Mouse (Mus musculus) ES-E14 (cell line): ENCODE results near the gene AW011738. TPM values are rescaled to one million over a fixed set of nuclear protein-coding genes. Genes with fewer than 3 reads are reported as not detected.

Experiments
- DNase-seq: peaks from one replicate; pipeline ENCODE4 v3.0.0-alpha.2; 2013; ENCODE audit warnings: low read depth, low spot score
- H3K27ac ChIP-seq: 2 replicates; pipeline ENCODE4 v1.5.1; 2012; ENCODE audit warnings: low read depth, mild to moderate bottlenecking, low read length, moderate library complexity, mixed read lengths; ENCODE audit not compliant: poor library complexity, insufficient read depth, severe bottlenecking
- H3K36me3 ChIP-seq: 2 replicates; pipeline ENCODE4 v1.6.1; 2012; ENCODE audit warnings: mild to moderate bottlenecking, low read length, moderate library complexity, mixed read lengths; ENCODE audit not compliant: control insufficient read depth, poor library complexity, insufficient read depth, severe bottlenecking
- H3K4me1 ChIP-seq, 2 experiments: fragments of 150-350 bp in 1 of 2; sonication (generic) in 1 of 2; 2 replicates each; pipeline ENCODE4 v1.6.1; 2012; ENCODE audit warnings: low read length in 2 of 2, mild to moderate bottlenecking in 1 of 2, mixed read lengths in 1 of 2; ENCODE audit not compliant: control insufficient read depth in 2 of 2, insufficient read depth in 2 of 2, poor library complexity in 1 of 2
- H3K4me3 ChIP-seq, 2 experiments: fragments of 150-350 bp in 1 of 2; sonication (generic) in 1 of 2; 2 replicates each; pipeline ENCODE4 v1.5.1; 2012; ENCODE audit warnings: low read length in 2 of 2, low read depth in 1 of 2, mild to moderate bottlenecking in 1 of 2, mixed read lengths in 1 of 2; ENCODE audit not compliant: insufficient read depth in 1 of 2, poor library complexity in 1 of 2, severe bottlenecking in 1 of 2
- H3K9ac ChIP-seq: 2 replicates; pipeline ENCODE4 v1.6.1; 2012; ENCODE audit warnings: low read depth, mild to moderate bottlenecking, low read length, mixed read lengths; ENCODE audit not compliant: poor library complexity, insufficient read depth, severe bottlenecking
- H3K9me3 ChIP-seq: fragments of 150-350 bp; sonication (generic); 2 replicates; pipeline ENCODE4 v1.6.1; 2012; ENCODE audit warnings: low read depth, mild to moderate bottlenecking, low read length; ENCODE audit not compliant: control insufficient read depth, insufficient read depth
- CHD2 ChIP-seq: IDR thresholded peaks from 2 replicates; pipeline ENCODE4 v1.6.1; 2014; ENCODE audit warnings: mild to moderate bottlenecking, low read depth, low read length, inconsistent platforms
- HCFC1 ChIP-seq: IDR thresholded peaks from 2 replicates; pipeline ENCODE4 v1.6.1; 2012; ENCODE audit warnings: low read length, inconsistent platforms, borderline replicate concordance; ENCODE audit not compliant: insufficient read depth
- MAFK ChIP-seq: IDR thresholded peaks from 2 replicates; pipeline ENCODE4 v1.6.1; 2014; ENCODE audit warnings: mild to moderate bottlenecking, low read depth, low read length, inconsistent platforms; ENCODE audit not compliant: insufficient read depth
- ZC3H11A ChIP-seq: IDR thresholded peaks from 2 replicates; pipeline ENCODE4 v1.6.1; 2012; ENCODE audit warnings: low read depth, mild to moderate bottlenecking, inconsistent platforms, low read length, borderline replicate concordance
- ZNF384 ChIP-seq: IDR thresholded peaks from 2 replicates; pipeline ENCODE4 v1.6.1; 2012; ENCODE audit warnings: low read depth, low read length, inconsistent platforms
- in situ Hi-C, 2 experiments: fragments of 600-800 bp; cut with MboI; formaldehyde crosslinking; loops; one replicate each; pipeline ENCODE4 v1.15.1; 2025; ENCODE audit warnings: low sequenced_read_pairs in 2 of 2, inconsistent platforms in 1 of 2; ENCODE audit not compliant: unreplicated experiment in 2 of 2
- total RNA-seq: library from RNA; depleted of rRNA; stranded (reverse); fragments of 300-350 nt; gene quantifications from 2 replicates; pipeline ENCODE4 v1.2.3, GENCODE M21; 2012; rRNA removed

Gene AW011738
- total RNA-seq, 1 experiment, result 0.27 TPM

DNA sequence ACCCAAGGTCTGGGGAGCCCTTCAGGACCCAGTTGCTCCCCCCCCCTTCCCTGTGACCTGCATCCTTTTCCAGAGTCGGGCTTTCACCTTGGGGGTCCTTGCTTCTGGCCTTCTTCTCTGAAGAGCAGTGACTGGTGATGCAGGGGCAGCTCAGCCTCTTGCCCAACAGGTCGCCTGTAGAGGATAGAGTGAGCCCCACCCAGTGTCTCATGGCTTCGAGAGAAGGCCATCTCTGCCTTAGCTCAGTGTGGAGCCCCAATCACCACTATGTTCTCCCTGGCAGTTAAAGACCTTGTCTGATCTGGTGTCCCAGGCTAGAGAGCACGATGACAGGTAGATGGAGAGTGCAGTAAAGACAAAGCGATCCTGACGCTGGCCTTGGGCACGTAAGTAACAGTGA is 49.0 kb downstream of the AW011738 start:
- H3K9me3 ChIP-seq, result peaks cover 4% of the 10 kb centered on the region
- H3K36me3 ChIP-seq, result peaks cover 23% of the 10 kb centered on the region
- TF ChIP-seq HCFC1 (no peak), ZC3H11A (no peak), CHD2 (no peak), MAFK (no peak), ZNF384 (no peak)
- peaks cover 0 to 5% of the 10 kb centered on the region in 2 experiments; a peak in 1 of 4 replicates for H3K4me1 ChIP-seq
- no peak overlapping the region for H3K27ac ChIP-seq
- H3K4me3 ChIP-seq, result no peak overlapping the region
- in situ Hi-C loops, result no loop called here
- DNase-seq, result no peak
- H3K9ac ChIP-seq, result no peak overlapping the region

DNA sequence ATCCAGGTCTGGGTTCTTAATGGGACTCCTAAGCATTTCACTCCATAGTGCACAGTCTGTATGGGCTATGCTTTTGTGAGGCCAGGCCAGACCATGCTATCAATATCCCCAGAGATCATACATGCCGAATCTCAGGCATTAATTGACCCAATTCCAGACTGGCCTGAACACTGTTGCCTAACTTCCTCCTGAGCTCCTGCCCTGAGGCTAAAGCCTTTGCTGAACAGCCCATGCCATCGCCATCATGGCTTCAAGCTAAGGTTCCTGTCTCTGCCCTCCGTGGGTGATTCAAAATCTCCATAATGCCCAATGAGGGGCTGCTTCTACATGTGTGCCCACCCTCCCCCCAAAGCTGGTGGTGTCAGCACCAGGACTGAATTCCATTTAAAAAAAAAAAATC is 49.5 kb downstream of the AW011738 start:
- TF ChIP-seq MAFK (no peak), ZNF384 (no peak), HCFC1 (no peak), ZC3H11A (no peak), CHD2 (no peak)
- Histone ChIP-seq H3K4me1 (peaks cover 0 to 5% of the 10 kb centered on the region in 2 experiments; a peak in 1 of 4 replicates), H3K27ac (no peak overlapping the region), H3K9ac (no peak overlapping the region), H3K36me3 (peaks cover 19% of the 10 kb centered on the region), H3K9me3 (peaks cover 4% of the 10 kb centered on the region), H3K4me3 (no peak overlapping the region)
- in situ Hi-C loops, result no loop called here
- no peak for DNase-seq

DNA sequence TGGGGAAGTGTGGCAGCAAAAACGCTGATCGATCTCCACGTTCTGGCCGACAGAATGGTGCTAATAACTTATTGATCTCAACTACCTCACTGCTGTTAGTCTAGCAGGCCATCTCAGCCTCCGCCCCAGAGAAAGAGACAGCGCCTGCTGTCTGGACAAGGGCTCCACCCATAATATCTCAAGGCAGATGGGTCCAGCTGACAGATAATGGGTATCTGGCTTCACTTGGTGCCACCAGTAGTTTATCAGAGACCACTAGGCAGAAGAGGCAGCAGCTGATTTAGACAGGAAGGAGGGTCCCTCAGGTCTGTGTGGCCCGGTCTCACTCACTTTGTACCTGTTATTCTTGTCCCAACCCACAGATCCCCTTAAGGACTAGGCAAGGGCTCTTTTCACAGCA is 49.9 kb downstream of the AW011738 start:
- peaks cover 0 to 5% of the 10 kb centered on the region in 2 experiments; a peak in 1 of 4 replicates for H3K4me1 ChIP-seq
- no peak overlapping the region for H3K4me3 ChIP-seq
- no peak for TF ChIP-seq HCFC1
- no peak for TF ChIP-seq ZNF384
- no peak for TF ChIP-seq MAFK
- H3K9ac ChIP-seq, result no peak overlapping the region
- no peak for DNase-seq
- H3K27ac ChIP-seq, result no peak overlapping the region
- H3K9me3 ChIP-seq, result peaks cover 4% of the 10 kb centered on the region
- in situ Hi-C loops, result no loop called here
- H3K36me3 ChIP-seq, result peaks cover 15% of the 10 kb centered on the region

DNA sequence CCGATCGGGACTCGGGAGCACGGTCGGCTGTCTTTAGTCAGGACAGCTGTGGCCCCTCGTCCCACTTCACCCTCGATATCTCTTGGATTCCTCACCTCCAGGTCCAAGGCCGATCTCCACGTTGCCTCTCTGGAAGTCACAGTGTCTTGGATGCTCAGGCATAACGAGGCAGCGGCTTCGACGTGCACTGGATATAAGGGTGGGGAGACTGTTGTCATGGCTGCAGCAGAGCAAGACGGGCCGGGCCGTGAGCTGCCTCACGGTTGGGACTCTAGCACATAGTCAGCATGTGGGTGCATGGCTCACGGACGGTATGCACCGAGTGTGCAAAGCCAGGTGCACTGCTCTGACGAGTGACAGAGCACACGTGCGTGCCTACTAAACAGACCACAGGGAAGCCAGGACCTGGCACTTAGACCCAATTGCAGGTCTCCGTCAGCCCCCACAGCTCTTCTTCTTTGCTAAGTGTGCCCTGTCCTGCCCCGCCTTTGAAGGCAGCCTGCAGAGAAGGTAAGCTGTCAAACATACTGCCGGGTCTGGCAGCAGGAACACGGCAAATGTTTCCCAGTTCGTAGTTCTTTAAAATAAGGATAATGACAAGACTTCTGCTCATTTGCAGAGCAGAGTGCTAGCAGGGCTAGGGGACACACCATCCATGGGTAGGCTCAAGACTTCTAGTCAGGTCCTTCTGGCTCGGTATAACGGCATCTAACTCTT is 51.4 kb downstream of the AW011738 start:
- H3K27ac ChIP-seq, result no peak overlapping the region
- in situ Hi-C loops, result no loop called here
- H3K9me3 ChIP-seq, result 0 out of 2 replicates have a peak, but pooled peaks cover 1% of the 10 kb centered on the region
- peaks cover 0 to 3% of the 10 kb centered on the region in 2 experiments; a peak in 1 of 4 replicates for H3K4me1 ChIP-seq
- H3K4me3 ChIP-seq, result no peak overlapping the region
- H3K9ac ChIP-seq, result no peak overlapping the region
- TF ChIP-seq CHD2, result no peak
- TF ChIP-seq MAFK, result no peak
- no peak for TF ChIP-seq HCFC1
- TF ChIP-seq ZC3H11A, result no peak
- no peak for TF ChIP-seq ZNF384
- DNase-seq, result no peak
- H3K36me3 ChIP-seq, result peaks cover 1% of the 10 kb centered on the region; the same call in 1 of the 2 replicates

Other genes with a start within 250 kb of the AW011738 start
- 6.4 and 10.3 TPM in 2 replicates for gene C1qtnf12, start 241.0 kb upstream of the AW011738 start, total RNA-seq
- 11.9 and 20.6 TPM in 2 replicates for gene B3galt6, start 210.7 kb upstream of the AW011738 start, total RNA-seq
- gene Sdf4, start 210.4 kb upstream of the AW011738 start, total RNA-seq, result 176 and 257 TPM in 2 replicates
- 2.4 and 2.6 TPM in 2 replicates for gene Tnfrsf4, start 189.5 kb upstream of the AW011738 start, total RNA-seq
- gene Tnfrsf18, start 177.1 kb upstream of the AW011738 start, total RNA-seq, result 0.62 and 1.1 TPM in 2 replicates
- 0.22 and 0.37 TPM in 2 replicates for gene Ttll10, start 143.9 kb upstream of the AW011738 start, total RNA-seq
- gene 9430015G10Rik, start 93.3 kb upstream of the AW011738 start, total RNA-seq, result 83.4 and 131 TPM in 2 replicates
- gene Rnf223, start 72.8 kb upstream of the AW011738 start, total RNA-seq, result 1.7 and 2.2 TPM in 2 replicates
- 214 and 296 TPM in 2 replicates for gene Agrn, start 5.8 kb upstream of the AW011738 start, total RNA-seq
- 0.67 and 0.79 TPM in 2 replicates for gene Isg15, start 2.5 kb upstream of the AW011738 start, total RNA-seq
- gene Perm1, start 12.6 kb downstream of the AW011738 start, total RNA-seq, result 0.16 and 0.18 TPM in 2 replicates
- 15.2 and 31.2 TPM in 2 replicates for gene Plekhn1, start 31.6 kb downstream of the AW011738 start, total RNA-seq
- gene Noc2l, start 32.7 kb downstream of the AW011738 start, total RNA-seq, result 108 and 147 TPM in 2 replicates
- gene Samd11, start 52.4 kb downstream of the AW011738 start, total RNA-seq, result 1.4 and 2.3 TPM in 2 replicates
- gene Vmn2r-ps159, start 127.8 kb downstream of the AW011738 start, total RNA-seq, result not detected in 2 replicates